In genomic region chr13:119648891-119649698, GRCm38 (mm10) we compare ENCODE assay signal across 12 mouse cellular contexts. TPM values are rescaled to one million over a fixed set of nuclear protein-coding genes. Genes with fewer than 3 reads are reported as not detected.
DNase-seq lines count a peak whose midpoint lies in the region; ATAC-seq lines count a peak whose summit lies in the region.
"Had no signal": no experiment of that assay in that cellular context is flagged by ENCODE, and none has a peak within 500 bp of the region (broad histone marks: within the 10 kb centered on the region; RNA-seq: fewer than 3 reads in every experiment).

No protein-coding gene starts in this region.

- WGBS in hindbrain, embryonic 12.5 days: 52% methylated on average over 15 of the region's 15 CpGs
- WGBS in hindbrain, embryonic 11.5 days: 64% methylated on average over 15 of the region's 15 CpGs
- 49% methylated on average over 15 of the region's 15 CpGs for WGBS in forebrain, embryonic 15.5 days

- no peak for DNase-seq in hindbrain, embryonic 11.5 days (ENCODE audit: low spot score)
- peak; percentile 40 for DNase-seq in CD4-positive helper T cell, adult 2 months (ENCODE audit: low read depth, low spot score)
- DNase-seq in left cerebral cortex, postnatal 14 days (ENCODE audit: low spot score in 2 of 2): peak; percentile 59 to 70
- no peak for DNase-seq in spleen, postnatal 10 days (ENCODE audit: low spot score in 2 of 2)
- DNase-seq in heart, adult 18-20 months: no peak
- DNase-seq in urinary bladder, postnatal 14 days (ENCODE audit: low spot score): no peak
- DNase-seq: adrenal gland, adult 2 months; kidney, postnatal 25 days had no signal

- H3K36me3 ChIP-seq in hindbrain, embryonic 12.5 days: no peaks in the 10 kb centered on the region
- no peaks in the 10 kb centered on the region for H3K36me3 ChIP-seq in hindbrain, embryonic 11.5 days (ENCODE audit: control insufficient read depth, insufficient read depth, low read length)
- no peaks in the 10 kb centered on the region for H3K36me3 ChIP-seq in forebrain, embryonic 15.5 days
- H3K36me3 ChIP-seq: lung, embryonic 15.5 days had no signal

- no peaks in the 10 kb centered on the region for H3K27me3 ChIP-seq in hindbrain, embryonic 12.5 days
- no peaks in the 10 kb centered on the region for H3K27me3 ChIP-seq in hindbrain, embryonic 11.5 days (ENCODE audit: control insufficient read depth, insufficient read depth, low read length)
- H3K27me3 ChIP-seq in forebrain, embryonic 15.5 days: no peaks in the 10 kb centered on the region
- H3K27me3 ChIP-seq: lung, embryonic 15.5 days had no signal

- H3K9ac ChIP-seq in hindbrain, embryonic 12.5 days: no peak overlapping the region
- H3K9ac ChIP-seq in hindbrain, embryonic 11.5 days (ENCODE audit: low read depth, low read length): no peak overlapping the region
- no peak overlapping the region for H3K9ac ChIP-seq in forebrain, embryonic 15.5 days (replicated peaks)
- H3K9ac ChIP-seq: lung, embryonic 15.5 days had no signal

- H3K4me2 ChIP-seq in hindbrain, embryonic 12.5 days (replicated peaks): no peak overlapping the region
- no peak overlapping the region for H3K4me2 ChIP-seq in hindbrain, embryonic 11.5 days (replicated peaks; ENCODE audit: low read depth, low read length)
- H3K4me2 ChIP-seq in forebrain, embryonic 15.5 days (replicated peaks): 0 out of 2 replicates have a peak overlapping the region, but pooled peaks have one; percentile 11
- H3K4me2 ChIP-seq: lung, embryonic 15.5 days had no signal

- H3K4me1 ChIP-seq in hindbrain, embryonic 12.5 days: no peaks in the 10 kb centered on the region
- H3K4me1 ChIP-seq in hindbrain, embryonic 11.5 days (replicated peaks; ENCODE audit: control insufficient read depth, insufficient read depth, low read length): no peaks in the 10 kb centered on the region
- H3K4me1 ChIP-seq in forebrain, embryonic 15.5 days: no peaks in the 10 kb centered on the region
- H3K4me1 ChIP-seq: lung, embryonic 15.5 days had no signal

- 0 out of 2 replicates have a peak overlapping the region, but pooled peaks have one; percentile 30 for H3K27ac ChIP-seq in hindbrain, embryonic 12.5 days
- H3K27ac ChIP-seq in hindbrain, embryonic 11.5 days (ENCODE audit: low read depth, low read length): no peak overlapping the region
- peak overlapping the region; percentile 39; the same call in 1 of the 2 replicates for H3K27ac ChIP-seq in forebrain, embryonic 15.5 days (replicated peaks)
- H3K27ac ChIP-seq: lung, embryonic 15.5 days; stomach, postnatal 0 days had no signal

- no peaks in the 10 kb centered on the region for H3K9me3 ChIP-seq in hindbrain, embryonic 12.5 days (replicated peaks)
- no peaks in the 10 kb centered on the region for H3K9me3 ChIP-seq in hindbrain, embryonic 11.5 days (ENCODE audit: control insufficient read depth, low read length)
- no peaks in the 10 kb centered on the region for H3K9me3 ChIP-seq in forebrain, embryonic 15.5 days
- H3K9me3 ChIP-seq: lung, embryonic 15.5 days had no signal

- no peak for ATAC-seq in hindbrain, embryonic 12.5 days (ENCODE audit: low FRiP score)
- ATAC-seq in hindbrain, embryonic 11.5 days (ENCODE audit: low FRiP score): no peak
- peak; percentile 57; the same call in 1 of the 2 replicates for ATAC-seq in forebrain, embryonic 15.5 days (replicated peaks)

- H3K4me3 ChIP-seq in hindbrain, embryonic 12.5 days: no peak overlapping the region
- no peak overlapping the region for H3K4me3 ChIP-seq in hindbrain, embryonic 11.5 days (ENCODE audit: low read depth, low read length)
- H3K4me3 ChIP-seq in forebrain, embryonic 15.5 days: no peak overlapping the region
- H3K4me3 ChIP-seq: lung, embryonic 15.5 days had no signal

- intact Hi-C loops in left cerebral cortex, postnatal 14 days (cut with DNase I): no loop called here

RNA-seq across cellular contexts. Expression of gene Ccl28, which starts 25.5 kb away (rescaled TPM):
- 0.19 and 0.25 TPM in 2 replicates for polyA plus RNA-seq in hindbrain, embryonic 12.5 days (2016; fragmentation: Nextera tagmentation; extraction: Ambion mirVana)
- 0.15 TPM in 1 of 2 replicates, not detected in the other for polyA plus RNA-seq in hindbrain, embryonic 11.5 days (2014; fragmentation: Nextera tagmentation; extraction: Ambion mirVana)
- 0.26 and 0.51 TPM in 2 replicates for polyA plus RNA-seq in forebrain, embryonic 15.5 days (2015; fragmentation: Nextera tagmentation; extraction: Ambion mirVana)
- total RNA-seq in left cerebral cortex, postnatal 14 days (2021): 1 to 10 TPM in 1 of 2 experiments, under 1 TPM in 1; 0.90 to 1.3 TPM
- under 1 TPM in 1 of 2 experiments, not detected in 1; 0.44 TPM for total RNA-seq in heart, adult 18-20 months (2021)
- polyA plus RNA-seq: adrenal gland, adult 2 months; lung, embryonic 15.5 days had no signal

RNA-seq across cellular contexts. Expression of gene Hmgcs1, which starts 41.1 kb away (rescaled TPM):
- 415 and 465 TPM in 2 replicates for polyA plus RNA-seq in hindbrain, embryonic 12.5 days (2016; fragmentation: Nextera tagmentation; extraction: Ambion mirVana)
- polyA plus RNA-seq in hindbrain, embryonic 11.5 days (2014; fragmentation: Nextera tagmentation; extraction: Ambion mirVana): 493 and 527 TPM in 2 replicates
- 367 and 395 TPM in 2 replicates for polyA plus RNA-seq in forebrain, embryonic 15.5 days (2015; fragmentation: Nextera tagmentation; extraction: Ambion mirVana)
- 100 to 1,000 TPM; 445 to 454 TPM for total RNA-seq in left cerebral cortex, postnatal 14 days (2021)
- 10 to 100 TPM; 36.7 to 38.5 TPM for total RNA-seq in heart, adult 18-20 months (2021)

Comparison
In these comparisons a context has a peak if more than half of its experiments do, and no peak if none do; other contexts are left out.
1. DNase-seq: peak in CD4-positive helper T cell, adult 2 months (single experiment) and left cerebral cortex, postnatal 14 days (2 of 2); none in hindbrain, embryonic 11.5 days (single experiment), spleen, postnatal 10 days (0 of 2), heart, adult 18-20 months (0 of 2) and urinary bladder, postnatal 14 days (single experiment).